Mouse (Mus musculus) fat pad, adult 2 months (tissue): Measurements from ENCODE around the gene Alk.
A peak's percentile ranks its signal among the peaks of the same experiment; 100 is the strongest.

Experiments
- DNase-seq: peaks from one replicate; pipeline ENCODE4 v3.0.0-alpha.2; 2011; ENCODE audit warnings: low read depth, low spot score; ENCODE audit errors: extremely low read depth

The Alk gene

DNA sequence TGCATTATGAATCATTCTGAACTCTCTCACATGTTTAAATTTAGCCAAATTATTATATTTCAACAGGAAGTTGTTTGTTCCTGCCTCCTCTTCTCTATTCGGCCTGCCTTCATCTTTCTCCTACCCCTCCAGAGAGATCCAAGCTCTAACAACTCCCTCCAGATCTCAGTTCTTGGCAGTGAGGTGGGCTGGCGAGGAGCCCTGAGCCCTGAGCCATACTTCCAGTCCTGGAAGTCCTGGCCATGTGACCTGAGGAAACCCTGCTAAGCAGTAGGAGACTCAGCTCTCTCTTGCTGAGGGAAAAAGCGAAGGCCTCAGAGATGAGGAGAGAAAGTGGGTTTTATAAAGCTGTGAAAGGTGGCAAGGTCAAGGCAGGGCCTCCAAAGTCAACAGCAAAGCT is 689.9 kb downstream of the Alk start:
- no peak for DNase-seq

DNA sequence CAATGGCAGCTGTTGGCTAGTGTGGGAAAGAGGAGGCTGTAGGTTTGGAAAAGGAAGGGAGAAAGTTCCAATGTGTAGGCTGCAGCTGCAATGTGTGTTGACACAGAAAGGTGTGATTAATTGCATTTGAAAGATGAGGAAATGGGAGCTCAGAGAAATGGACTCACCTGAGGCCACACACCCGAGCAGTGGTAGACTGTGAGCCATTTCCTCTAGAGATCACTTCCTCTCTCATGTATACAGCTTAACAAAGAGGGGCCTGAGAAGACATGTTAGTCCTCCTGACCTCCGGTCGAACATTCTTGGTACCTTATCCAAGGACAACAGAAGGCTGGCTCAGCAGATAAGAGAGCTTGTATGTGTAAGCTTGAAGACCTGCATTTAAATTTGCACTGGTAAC is 691.2 kb downstream of the Alk start:
- peak; percentile 42 for DNase-seq

DNA sequence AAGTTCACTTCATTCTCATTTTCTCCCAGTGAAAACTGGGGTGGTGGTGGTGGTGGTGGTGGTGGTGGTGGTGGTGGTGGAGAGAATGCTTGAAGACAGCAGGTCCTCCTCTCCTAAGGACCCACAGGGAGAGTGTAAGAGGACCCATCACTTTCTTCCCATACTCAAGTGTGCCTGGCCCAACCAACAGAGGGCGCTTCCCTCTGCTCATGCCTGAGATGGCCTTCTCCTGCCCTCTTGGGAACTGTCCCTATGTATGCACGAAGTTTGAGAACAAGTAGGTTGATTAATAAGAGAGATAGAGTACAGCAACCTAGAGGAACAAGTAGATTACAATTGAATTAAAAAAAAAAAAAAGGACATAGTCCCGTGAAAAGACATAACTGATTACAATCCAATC is 695.3 kb downstream of the Alk start:
- no peak for DNase-seq

- DNase-seq: no peak
Observed at GRCm38 (mm10) chr17:71881369-71881768, 723.1 kb downstream of the Alk start.

GRCm38 (mm10) chr17:71875492-71875891 is 728.9 kb downstream of the Alk start:
- DNase-seq: no peak

DNA sequence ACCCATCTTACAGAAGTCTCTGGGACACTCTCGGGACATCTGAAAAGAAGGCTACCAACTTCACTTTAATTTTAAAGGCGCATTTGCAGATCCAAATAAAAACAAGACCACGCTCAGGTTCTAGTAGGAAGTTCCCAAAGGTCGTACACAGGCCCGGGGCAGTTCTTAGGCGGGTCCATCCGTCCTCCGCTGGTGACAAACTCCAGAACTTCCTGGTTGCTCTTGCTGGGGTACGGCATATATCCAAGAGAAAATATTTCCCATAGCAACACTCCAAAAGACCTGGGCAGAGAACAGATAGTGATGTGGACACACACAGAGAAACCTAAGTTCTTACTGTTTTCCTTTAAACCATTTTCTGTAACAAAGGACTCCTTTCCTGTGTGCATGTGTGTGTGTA is 729.6 kb downstream of the Alk start:
- DNase-seq: no peak

- DNase-seq: no peak
Observed at GRCm38 (mm10) chr17:71874077-71874476, 730.4 kb downstream of the Alk start.

DNA sequence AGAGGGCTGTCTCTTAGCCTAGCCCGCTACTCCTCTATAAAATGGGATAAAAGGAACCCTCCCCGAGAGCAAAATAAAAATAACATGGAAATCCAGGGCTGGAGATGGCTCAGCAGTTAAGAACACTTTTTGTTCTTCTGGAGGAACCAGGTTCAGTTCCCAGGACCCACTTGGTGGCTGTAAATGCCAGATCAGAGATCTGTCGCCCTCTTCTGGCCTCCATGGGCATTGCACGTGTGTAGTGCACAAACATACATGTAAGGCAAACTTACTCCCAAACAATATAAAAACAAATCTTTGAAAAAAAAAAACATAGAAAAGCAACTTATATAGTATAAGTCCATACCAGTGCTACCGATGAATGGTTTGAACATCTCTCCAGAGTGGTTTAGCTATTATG is 731.5 kb downstream of the Alk start:
- DNase-seq: no peak

DNA sequence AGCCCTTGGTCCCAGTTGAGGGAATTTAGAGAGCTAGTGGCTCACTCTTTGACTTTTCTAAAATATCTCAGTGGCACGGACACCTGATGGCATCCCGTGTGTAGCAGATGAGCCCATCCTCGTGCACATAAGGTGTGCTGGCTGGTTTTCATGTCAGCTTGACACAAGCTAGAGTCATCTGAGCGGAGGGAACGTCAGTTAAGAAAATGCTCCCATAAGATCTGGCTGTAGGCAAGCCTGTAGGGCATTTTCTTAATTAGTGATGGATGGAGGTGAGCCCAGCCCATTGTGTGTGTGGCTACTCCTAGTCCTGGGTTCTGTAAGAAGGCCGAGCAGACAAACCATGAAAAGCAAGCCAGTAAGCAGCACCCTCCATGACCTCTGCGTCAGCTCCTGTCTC is 732.4 kb downstream of the Alk start:
- DNase-seq: no peak

- DNase-seq: no peak
Observed at GRCm38 (mm10) chr17:71870641-71871040, 733.8 kb downstream of the Alk start.

DNA sequence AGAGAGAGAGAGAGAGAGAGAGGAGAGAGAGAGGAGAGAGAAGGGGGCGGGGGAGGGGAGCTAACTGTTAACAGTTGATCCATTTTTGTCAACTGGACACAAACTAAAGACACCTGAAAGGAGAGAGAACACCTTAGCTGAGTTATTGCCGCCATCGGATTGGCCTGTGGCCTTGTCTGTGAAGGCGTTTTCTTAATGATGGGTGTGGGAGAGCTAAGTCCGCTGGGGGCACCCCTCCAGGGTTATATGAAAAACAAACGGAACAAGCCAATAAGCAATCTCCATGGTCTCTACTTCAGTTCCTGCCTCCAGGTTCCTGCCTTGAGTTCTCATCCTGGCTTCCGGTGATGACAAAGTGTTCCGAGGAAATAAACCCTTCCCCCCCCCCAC is 734.2 kb downstream of the Alk start:
- no peak for DNase-seq

DNA sequence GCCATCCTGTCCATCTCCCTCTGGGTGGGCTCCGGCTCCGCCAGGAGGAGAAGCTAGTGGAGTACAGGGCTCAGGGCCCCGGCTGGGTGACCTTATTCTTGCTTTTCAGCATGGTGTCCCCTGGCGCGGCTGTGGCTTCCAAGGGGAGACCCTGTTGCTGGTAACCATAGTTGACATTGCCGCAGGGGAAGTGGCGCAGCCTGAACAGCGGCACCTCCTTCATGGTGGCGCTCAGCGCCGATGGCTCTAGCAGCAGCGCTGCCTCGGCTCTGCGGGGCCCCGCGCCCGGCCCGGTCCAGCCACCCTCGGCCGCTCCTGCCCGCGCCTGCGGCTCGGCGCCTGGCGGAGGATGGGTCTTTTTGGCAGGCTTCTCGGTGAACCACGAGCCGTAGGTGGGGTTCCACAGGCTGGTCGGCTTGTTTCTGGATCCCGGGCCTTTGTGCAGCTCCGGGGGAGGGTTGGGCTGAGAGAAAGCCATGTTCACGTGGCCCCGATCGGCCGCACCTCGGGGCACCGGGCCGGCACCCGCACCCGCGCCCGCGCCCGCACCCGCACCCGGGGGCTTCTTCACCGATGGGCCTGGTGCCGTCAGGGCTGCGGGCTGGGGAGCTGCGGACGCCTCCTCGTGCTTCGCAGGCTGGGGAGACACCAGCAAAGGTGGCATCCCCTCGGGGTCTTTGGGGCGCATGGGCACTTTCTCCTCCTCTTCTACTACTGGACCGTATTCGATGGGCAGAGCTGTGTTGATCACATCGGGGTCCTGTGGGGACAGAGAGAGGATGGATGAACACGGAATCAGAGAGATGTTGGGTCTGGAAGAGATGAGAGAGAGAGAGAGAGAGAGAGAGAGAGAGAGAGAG is 734.8 kb downstream of the Alk start:
- no peak for DNase-seq

DNA sequence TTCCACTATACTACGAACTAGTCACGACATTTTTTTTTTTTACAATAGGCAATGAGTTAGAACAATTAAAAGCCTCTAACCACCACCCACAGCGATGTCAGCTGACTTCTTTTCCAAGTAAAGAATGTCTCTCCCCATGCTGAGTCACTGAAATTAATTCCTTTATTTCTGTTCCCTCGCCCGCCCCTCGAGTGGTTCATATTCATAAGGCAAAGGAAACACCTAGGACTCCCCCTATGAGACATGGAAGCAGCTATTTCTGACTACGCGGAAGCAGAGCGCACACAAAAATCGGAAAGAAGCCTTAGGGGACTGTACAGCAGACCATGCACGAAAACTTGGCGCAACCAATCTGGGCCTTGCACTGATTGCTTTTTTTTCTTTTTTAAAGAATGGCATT is 735.6 kb downstream of the Alk start:
- no peak for DNase-seq

DNA sequence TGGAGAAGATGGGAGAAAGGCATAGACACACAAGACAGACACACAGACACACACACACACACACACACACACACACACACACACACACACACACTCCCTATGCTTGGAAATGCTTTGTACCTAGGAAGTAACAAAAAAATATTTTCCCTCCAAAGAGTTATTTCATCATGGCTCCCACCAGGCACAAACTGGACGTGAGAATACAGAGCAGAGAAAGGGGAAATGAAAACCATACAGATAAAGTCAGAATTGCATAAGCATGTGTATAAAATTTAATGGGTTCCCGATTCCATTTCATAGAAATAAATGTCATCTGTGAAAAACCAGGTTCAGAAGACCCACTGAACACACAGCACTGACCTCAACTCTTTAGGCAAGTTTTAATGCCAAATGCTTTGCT is 736.5 kb downstream of the Alk start:
- no peak for DNase-seq

DNA sequence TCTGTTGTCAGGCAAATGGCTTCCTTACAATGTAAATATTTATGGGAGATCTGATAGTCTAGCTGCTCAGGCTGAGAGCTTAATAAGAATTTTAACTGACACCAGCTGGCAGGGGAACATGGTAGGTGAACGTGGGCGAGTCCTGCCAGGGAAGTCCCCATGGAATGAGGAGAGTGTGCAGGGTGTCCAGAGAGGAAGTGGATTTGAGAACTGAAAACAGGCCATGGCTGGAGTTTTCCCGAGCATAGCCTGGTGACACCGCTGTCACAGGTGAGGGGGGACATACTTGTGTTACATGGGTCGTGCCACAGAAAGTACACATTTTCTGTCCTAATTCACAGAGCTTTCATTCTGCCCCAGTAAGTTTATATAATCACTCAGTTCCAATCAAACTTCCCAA is 739.0 kb downstream of the Alk start:
- DNase-seq: no peak

DNA sequence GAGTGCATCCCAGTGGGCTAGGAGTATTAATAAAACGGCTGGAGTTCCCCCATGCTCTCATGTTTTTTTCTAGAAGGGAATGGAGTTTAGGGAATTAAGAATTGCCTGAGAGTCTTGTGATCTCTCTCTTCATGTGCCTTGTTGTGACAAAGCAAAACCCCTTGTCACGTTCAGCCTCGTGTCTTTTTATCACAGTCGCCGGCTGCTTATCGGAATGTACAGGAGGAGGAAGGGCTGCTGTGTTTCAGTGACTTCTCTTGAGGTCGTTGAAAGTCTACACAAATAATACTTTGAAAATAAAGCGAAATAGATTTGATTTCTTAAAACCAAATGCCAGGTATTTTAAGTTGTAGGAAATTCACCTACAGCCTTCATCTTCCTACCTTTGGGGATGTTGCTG is 740.4 kb downstream of the Alk start:
- no peak for DNase-seq

DNA sequence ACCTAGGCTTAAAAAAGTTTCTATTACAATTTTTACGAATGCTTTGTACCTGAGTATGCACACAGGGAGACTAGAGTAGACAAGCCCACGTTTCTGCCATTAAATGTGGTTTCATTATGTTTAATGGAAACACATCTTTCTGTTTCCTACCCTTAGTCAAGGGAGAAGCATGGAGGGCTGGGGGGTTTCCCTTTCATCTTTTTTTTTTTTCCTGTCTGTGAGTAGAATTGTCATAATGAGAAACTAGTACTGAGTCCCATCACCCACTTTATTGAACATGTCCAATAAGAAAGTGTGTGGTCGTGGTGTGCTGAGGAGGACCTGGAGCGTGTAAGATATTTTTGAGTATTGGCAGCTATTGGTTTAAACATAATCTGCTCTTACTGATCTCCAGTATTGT is 741.5 kb downstream of the Alk start:
- no peak for DNase-seq

GRCm38 (mm10) chr17:71862184-71862583 is 742.2 kb downstream of the Alk start:
- no peak for DNase-seq

- DNase-seq: no peak
Observed at GRCm38 (mm10) chr17:71831960-71832359, 772.5 kb downstream of the Alk start.

GRCm38 (mm10) chr17:71828647-71829414 is 775.6 kb downstream of the Alk start:
- DNase-seq: no peak

- DNase-seq: no peak
Observed at GRCm38 (mm10) chr17:71827627-71828026, 776.8 kb downstream of the Alk start.

- no peak for DNase-seq
Observed at GRCm38 (mm10) chr17:71826603-71827002, 777.8 kb downstream of the Alk start.
